Mouse (Mus musculus): ENCODE results near the gene Lrrc7. TPM values are rescaled to one million over a fixed set of nuclear protein-coding genes. Genes with fewer than 3 reads are reported as not detected.
A peak's percentile ranks its signal among the peaks of the same experiment; 100 is the strongest.
"Not testable (repeated sequence)": the region's sequence is repeated elsewhere in the genome, so short reads cannot be mapped to it uniquely, and the experiment has no call there.

Lrrc7 gene
- total and polyA plus RNA-seq, 2 experiments from 2014 or later = 7.3 to 29.8 TPM

GRCm38 (mm10) chr3:158137796-158138195 lies 424.2 kb downstream of the Lrrc7 start:
- no peaks in the 10 kb centered on the region for H3K27me3 ChIP-seq (ENCODE audit: insufficient read depth, low read length)
- no peaks in the 10 kb centered on the region for H3K9me3 ChIP-seq (ENCODE audit: low read length)
- H3K27ac ChIP-seq (ENCODE audit: low read depth, low read length) = no peak overlapping the region
- no peaks in the 10 kb centered on the region for H3K4me1 ChIP-seq (ENCODE audit: insufficient read depth, low read length)
- no peak for DNase-seq (ENCODE audit: low spot score)
- H3K9ac ChIP-seq (replicated peaks; ENCODE audit: low read length, poor library complexity, severe bottlenecking) = no peak overlapping the region
- no peak overlapping the region for H3K4me3 ChIP-seq (ENCODE audit: low read depth, low read length)
- no peak for TF ChIP-seq CTCF (IDR thresholded peaks at IDR 0.05)
- ATAC-seq (ENCODE audit: low FRiP score) = no peak
- H3K36me3 ChIP-seq (ENCODE audit: insufficient read depth, low read length) = peaks cover 16% of the 10 kb centered on the region; the same call in 1 of the 2 replicates
- 77% methylated on average over 6 of the region's 6 CpGs for WGBS
- no peak overlapping the region for H3K4me2 ChIP-seq (ENCODE audit: low read depth, low read length, poor library complexity, severe bottlenecking)

GRCm38 (mm10) chr3:158131672-158132071 lies 430.3 kb downstream of the Lrrc7 start:
- Histone ChIP-seq H3K4me2 (ENCODE audit: low read depth, low read length, poor library complexity, severe bottlenecking) (no peak overlapping the region), H3K9me3 (ENCODE audit: low read length) (no peaks in the 10 kb centered on the region), H3K36me3 (ENCODE audit: insufficient read depth, low read length) (peaks cover 16% of the 10 kb centered on the region; the same call in 1 of the 2 replicates), H3K4me3 (ENCODE audit: low read depth, low read length) (no peak overlapping the region), H3K27ac (ENCODE audit: low read depth, low read length) (no peak overlapping the region), H3K4me1 (ENCODE audit: insufficient read depth, low read length) (no peaks in the 10 kb centered on the region), H3K27me3 (ENCODE audit: insufficient read depth, low read length) (no peaks in the 10 kb centered on the region), H3K9ac (replicated peaks; ENCODE audit: low read length, poor library complexity, severe bottlenecking) (no peak overlapping the region)
- DNase-seq (ENCODE audit: low spot score) (no peak), ATAC-seq (ENCODE audit: low FRiP score) (no peak)
- no peak for TF ChIP-seq CTCF (IDR thresholded peaks at IDR 0.05)
- WGBS = 80% methylated on average over 4 of the region's 4 CpGs

GRCm38 (mm10) chr3:158131233-158131632 lies 430.8 kb downstream of the Lrrc7 start:
- no peak overlapping the region for H3K27ac ChIP-seq (ENCODE audit: low read depth, low read length)
- ATAC-seq (ENCODE audit: low FRiP score) (no peak), DNase-seq (ENCODE audit: low spot score) (no peak)
- no peak overlapping the region for H3K4me2 ChIP-seq (ENCODE audit: low read depth, low read length, poor library complexity, severe bottlenecking)
- H3K27me3 ChIP-seq (ENCODE audit: insufficient read depth, low read length) = no peaks in the 10 kb centered on the region
- H3K36me3 ChIP-seq (ENCODE audit: insufficient read depth, low read length) = peaks cover 16% of the 10 kb centered on the region; the same call in 1 of the 2 replicates
- H3K4me3 ChIP-seq (ENCODE audit: low read depth, low read length) = no peak overlapping the region
- no peaks in the 10 kb centered on the region for H3K9me3 ChIP-seq (ENCODE audit: low read length)
- no peak overlapping the region for H3K9ac ChIP-seq (replicated peaks; ENCODE audit: low read length, poor library complexity, severe bottlenecking)
- H3K4me1 ChIP-seq (ENCODE audit: insufficient read depth, low read length) = no peaks in the 10 kb centered on the region
- TF ChIP-seq CTCF (IDR thresholded peaks at IDR 0.05) = no peak

- Histone ChIP-seq H3K9me3 (ENCODE audit: low read length) (no peaks in the 10 kb centered on the region), H3K27ac (ENCODE audit: low read depth, low read length) (no peak overlapping the region), H3K4me2 (ENCODE audit: low read depth, low read length, poor library complexity, severe bottlenecking) (no peak overlapping the region), H3K4me1 (ENCODE audit: insufficient read depth, low read length) (no peaks in the 10 kb centered on the region), H3K4me3 (ENCODE audit: low read depth, low read length) (no peak overlapping the region), H3K36me3 (ENCODE audit: insufficient read depth, low read length) (0 out of 2 replicates have a peak, but pooled peaks cover 3% of the 10 kb centered on the region), H3K9ac (replicated peaks; ENCODE audit: low read length, poor library complexity, severe bottlenecking) (no peak overlapping the region), H3K27me3 (ENCODE audit: insufficient read depth, low read length) (no peaks in the 10 kb centered on the region)
- WGBS = 72% methylated on average over 3 of the region's 3 CpGs
- no peak for TF ChIP-seq CTCF (IDR thresholded peaks at IDR 0.05)
- DNase-seq (ENCODE audit: low spot score) = no peak
- no peak for ATAC-seq (ENCODE audit: low FRiP score)
Measured at GRCm38 (mm10) chr3:158122899-158123298, 439.1 kb downstream of the Lrrc7 start.

GRCm38 (mm10) chr3:158105260-158105659 lies 456.8 kb downstream of the Lrrc7 start:
- H3K36me3 ChIP-seq (ENCODE audit: insufficient read depth, low read length) = peaks cover 8% of the 10 kb centered on the region; the same call in 1 of the 2 replicates
- no peak overlapping the region for H3K9ac ChIP-seq (replicated peaks; ENCODE audit: low read length, poor library complexity, severe bottlenecking)
- TF ChIP-seq CTCF (IDR thresholded peaks at IDR 0.05) = no peak
- peak; percentile 18 for DNase-seq (ENCODE audit: low spot score)
- H3K27me3 ChIP-seq (ENCODE audit: insufficient read depth, low read length) = no peaks in the 10 kb centered on the region
- WGBS = 77% methylated on average over 1 of the region's 1 CpGs
- 0 out of 2 replicates have a peak, but pooled peaks have one; percentile 38 for ATAC-seq (ENCODE audit: low FRiP score)
- H3K4me3 ChIP-seq (ENCODE audit: low read depth, low read length) = no peak overlapping the region
- H3K4me1 ChIP-seq (ENCODE audit: insufficient read depth, low read length) = no peaks in the 10 kb centered on the region
- no peak overlapping the region for H3K4me2 ChIP-seq (ENCODE audit: low read depth, low read length, poor library complexity, severe bottlenecking)
- H3K9me3 ChIP-seq (ENCODE audit: low read length) = no peaks in the 10 kb centered on the region
- no peak overlapping the region for H3K27ac ChIP-seq (ENCODE audit: low read depth, low read length)

GRCm38 (mm10) chr3:158103467-158103866 lies 458.6 kb downstream of the Lrrc7 start:
- DNase-seq (ENCODE audit: low spot score) = no peak
- no peak for ATAC-seq (ENCODE audit: low FRiP score)
- Histone ChIP-seq H3K4me1 (ENCODE audit: insufficient read depth, low read length) (no peaks in the 10 kb centered on the region), H3K27me3 (ENCODE audit: insufficient read depth, low read length) (no peaks in the 10 kb centered on the region), H3K9me3 (ENCODE audit: low read length) (no peaks in the 10 kb centered on the region), H3K4me3 (ENCODE audit: low read depth, low read length) (no peak overlapping the region), H3K4me2 (ENCODE audit: low read depth, low read length, poor library complexity, severe bottlenecking) (no peak overlapping the region), H3K36me3 (ENCODE audit: insufficient read depth, low read length) (peaks cover 8% of the 10 kb centered on the region; the same call in 1 of the 2 replicates), H3K9ac (replicated peaks; ENCODE audit: low read length, poor library complexity, severe bottlenecking) (no peak overlapping the region), H3K27ac (ENCODE audit: low read depth, low read length) (no peak overlapping the region)
- WGBS = 71% methylated on average over 2 of the region's 2 CpGs
- no peak for TF ChIP-seq CTCF (IDR thresholded peaks at IDR 0.05)

- WGBS = 64% methylated on average over 1 of the region's 1 CpGs
- not testable (repeated sequence) for DNase-seq (ENCODE audit: low spot score); H3K27ac ChIP-seq (ENCODE audit: low read depth, low read length); H3K4me2 ChIP-seq (ENCODE audit: low read depth, low read length, poor library complexity, severe bottlenecking); H3K36me3 ChIP-seq (ENCODE audit: insufficient read depth, low read length); H3K27me3 ChIP-seq (ENCODE audit: insufficient read depth, low read length); H3K4me3 ChIP-seq (ENCODE audit: low read depth, low read length); H3K9ac ChIP-seq (replicated peaks; ENCODE audit: low read length, poor library complexity, severe bottlenecking); H3K4me1 ChIP-seq (ENCODE audit: insufficient read depth, low read length); ATAC-seq (ENCODE audit: low FRiP score); H3K9me3 ChIP-seq (ENCODE audit: low read length)
Measured at GRCm38 (mm10) chr3:158102530-158102929, 459.5 kb downstream of the Lrrc7 start.

GRCm38 (mm10) chr3:158102043-158102442 lies 460.0 kb downstream of the Lrrc7 start:
- WGBS = 89% methylated on average over 8 of the region's 10 CpGs
- not testable (repeated sequence) for DNase-seq (ENCODE audit: low spot score); H3K27me3 ChIP-seq (ENCODE audit: insufficient read depth, low read length); H3K9me3 ChIP-seq (ENCODE audit: low read length); H3K4me3 ChIP-seq (ENCODE audit: low read depth, low read length); H3K4me1 ChIP-seq (ENCODE audit: insufficient read depth, low read length); H3K36me3 ChIP-seq (ENCODE audit: insufficient read depth, low read length); H3K27ac ChIP-seq (ENCODE audit: low read depth, low read length); ATAC-seq (ENCODE audit: low FRiP score); H3K4me2 ChIP-seq (ENCODE audit: low read depth, low read length, poor library complexity, severe bottlenecking); H3K9ac ChIP-seq (replicated peaks; ENCODE audit: low read length, poor library complexity, severe bottlenecking)

All from midbrain, postnatal 0 days (tissue).